Mouse (Mus musculus) liver, adult 2 months (tissue): ENCODE data around the gene Aup1. TPM values are rescaled to one million over a fixed set of nuclear protein-coding genes. Genes with fewer than 3 reads are reported as not detected.

Source experiments
- DNase-seq: peaks from one replicate; pipeline ENCODE4 v3.0.0-alpha.2; 2011; ENCODE audit warnings: low read depth, low spot score; ENCODE audit errors: extremely low read depth
- H3K27ac ChIP-seq: fragments of 200-500 bp; replicated peaks from 2 replicates; pipeline ENCODE4 v1.5.1; 2012; ENCODE audit warnings: low read depth, mild to moderate bottlenecking, control low read depth, inconsistent platforms, low read length; ENCODE audit not compliant: insufficient read depth
- H3K27me3 ChIP-seq: fragments of 200-500 bp; 2 replicates; pipeline ENCODE4 v1.6.1; 2012; ENCODE audit warnings: mild to moderate bottlenecking, moderate library complexity, low read length, inconsistent platforms; ENCODE audit not compliant: control insufficient read depth, insufficient read depth
- H3K36me3 ChIP-seq: fragments of 200-500 bp; 2 replicates; pipeline ENCODE4 v1.6.1; 2012; ENCODE audit warnings: low read length, inconsistent platforms; ENCODE audit not compliant: control insufficient read depth, insufficient read depth
- H3K4me1 ChIP-seq: fragments of 200-500 bp; 2 replicates; pipeline ENCODE4 v1.6.1; 2011; ENCODE audit warnings: low read length; ENCODE audit not compliant: control insufficient read depth, insufficient read depth
- H3K4me3 ChIP-seq: fragments of 200-500 bp; 2 replicates; pipeline ENCODE4 v1.5.1; 2011; ENCODE audit warnings: low read depth, mild to moderate bottlenecking, control low read depth, low read length, moderate library complexity; ENCODE audit not compliant: insufficient read depth
- H3K79me2 ChIP-seq: fragments of 200-500 bp; 2 replicates; pipeline ENCODE4 v1.6.1; 2012; ENCODE audit warnings: inconsistent platforms, mild to moderate bottlenecking, low read length, moderate library complexity; ENCODE audit not compliant: control insufficient read depth, insufficient read depth
- H3K9ac ChIP-seq: fragments of 200-500 bp; 2 replicates; pipeline ENCODE4 v1.6.1; 2012; ENCODE audit warnings: low read depth, mild to moderate bottlenecking, control low read depth, inconsistent platforms, low read length
- CTCF ChIP-seq: fragments of 200-500 bp; IDR thresholded peaks from 2 replicates; pipeline ENCODE4 v1.5.1; 2011; ENCODE audit warnings: low read depth, low read length, control low read depth
- POLR2A ChIP-seq: fragments of 200-500 bp; IDR thresholded peaks from 2 replicates; pipeline ENCODE4 v1.6.1; 2011; ENCODE audit warnings: low read length, control low read depth; ENCODE audit not compliant: insufficient read depth; ENCODE audit errors: extremely low read depth
- WGBS: fragments of 180-500 bp; shearing (Covaris S2); methylation state at CpG from one replicate; pipeline ENCODE4 v1.1.7; 2018; 5-methylcytosine and 5-hydroxymethylcytosine counted together
- polyA plus RNA-seq: library from polyadenylated mRNA; depleted of rRNA; stranded (reverse); fragments of >200 nt; gene quantifications from 2 replicates; pipeline ENCODE4 v1.2.3, GENCODE M21; 2012; rRNA removed
- total RNA-seq: library from RNA; depleted of rRNA; stranded (reverse); fragments of >200 nt; gene quantifications from 2 replicates; pipeline ENCODE4 v1.2.3, GENCODE M21; 2014; rRNA removed

Aup1 gene
- total RNA-seq (109 and 114 TPM in 2 replicates), polyA plus RNA-seq (593 and 598 TPM in 2 replicates)

DNA sequence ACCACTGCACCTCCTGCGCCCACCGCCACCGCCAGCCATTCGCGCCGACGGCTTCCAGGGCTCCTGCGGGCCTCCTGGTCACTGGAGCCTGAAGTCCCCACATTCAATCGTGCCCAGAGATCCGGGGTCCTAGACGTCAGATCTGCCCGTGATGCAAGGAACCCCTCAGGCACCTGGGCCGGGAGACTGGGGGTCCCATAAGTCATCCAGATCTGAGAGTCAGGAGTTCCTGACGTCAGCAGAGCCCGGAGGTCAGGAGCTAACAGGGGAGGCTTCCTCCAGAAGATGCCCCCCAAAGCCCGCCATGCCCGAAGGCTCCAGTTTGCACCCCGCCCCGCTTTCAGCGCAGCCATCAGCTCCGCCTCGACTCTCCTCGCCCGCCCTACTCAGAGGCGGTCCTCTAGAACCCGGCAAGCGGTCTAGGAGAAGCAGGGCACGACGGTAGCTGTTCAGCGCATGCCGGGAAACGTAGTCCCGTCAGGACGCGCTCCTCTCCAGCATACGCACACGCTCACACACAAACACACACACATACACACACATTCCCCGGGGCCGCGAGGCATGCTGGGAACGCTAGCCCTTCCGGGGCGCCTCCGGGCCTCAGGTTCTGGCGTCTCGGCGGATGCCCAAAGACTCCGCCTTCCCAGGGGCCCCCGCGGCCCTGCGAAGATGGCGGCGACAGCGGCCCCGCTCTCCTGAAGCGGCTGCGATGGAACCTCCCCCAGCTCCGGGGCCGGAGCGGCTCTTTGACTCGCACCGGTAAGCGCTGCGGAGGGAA is at the start of gene Aup1:
Gene Aup1, plus strand, starts transcription at position 448 of the 778 bp plus-strand sequence.
- H3K4me1 ChIP-seq = peaks cover 17% of the 10 kb centered on the region
- H3K9ac ChIP-seq = peak within 1 kb of the TSS; percentile 97
- no peak for TF ChIP-seq CTCF
- TF ChIP-seq POLR2A = peak; percentile 76

GRCm38 (mm10) chr6:83004872-83005271 is 49.4 kb upstream of the Aup1 start:
- no peaks in the 10 kb centered on the region for H3K36me3 ChIP-seq
- peaks cover 2% of the 10 kb centered on the region for H3K4me1 ChIP-seq
- WGBS = 61% methylated on average over 7 of the region's 7 CpGs
- no peak overlapping the region for H3K9ac ChIP-seq
- TF ChIP-seq POLR2A = no peak
- TF ChIP-seq CTCF = no peak
- peak; percentile 53 for DNase-seq
- H3K79me2 ChIP-seq = no peaks in the 10 kb centered on the region
- H3K27me3 ChIP-seq = no peaks in the 10 kb centered on the region
- no peak overlapping the region for H3K4me3 ChIP-seq
- peak overlapping the region; percentile 39 for H3K27ac ChIP-seq

More for the DNA sequence above, at the start of gene Aup1:
- H3K27ac ChIP-seq = peak within 1 kb of the TSS; percentile 76
- peaks cover 17% of the 10 kb centered on the region; the same call in 1 of the 2 replicates for H3K79me2 ChIP-seq
- peak; percentile 97 for DNase-seq
- peak within 1 kb of the TSS; percentile 92 for H3K4me3 ChIP-seq
- H3K27me3 ChIP-seq = no peaks in the 10 kb centered on the region
- H3K36me3 ChIP-seq = peaks cover 8% of the 10 kb centered on the region
- WGBS = under 1% methylated on average over 64 of the region's 64 CpGs

- no peak for TF ChIP-seq POLR2A
- TF ChIP-seq CTCF = no peak
- no peak overlapping the region for H3K4me3 ChIP-seq
- DNase-seq = no peak
- no peaks in the 10 kb centered on the region for H3K36me3 ChIP-seq
- peak overlapping the region; percentile 39; the same call in 1 of the 2 replicates for H3K27ac ChIP-seq
- peaks cover 2% of the 10 kb centered on the region for H3K4me1 ChIP-seq
- no peaks in the 10 kb centered on the region for H3K79me2 ChIP-seq
- no peaks in the 10 kb centered on the region for H3K27me3 ChIP-seq
- H3K9ac ChIP-seq = no peak overlapping the region
- WGBS = 90% methylated on average over 10 of the region's 10 CpGs
Observed at GRCm38 (mm10) chr6:83005444-83006011, 48.8 kb upstream of the Aup1 start.

- H3K9ac ChIP-seq = no peak overlapping the region
- 88% methylated on average over 6 of the region's 6 CpGs for WGBS
- TF ChIP-seq CTCF (no peak), POLR2A (no peak)
- H3K4me3 ChIP-seq = no peak overlapping the region
- H3K79me2 ChIP-seq = no peaks in the 10 kb centered on the region
- H3K27ac ChIP-seq = no peak overlapping the region
- DNase-seq = no peak
- no peaks in the 10 kb centered on the region for H3K27me3 ChIP-seq
- H3K4me1 ChIP-seq = peaks cover 2% of the 10 kb centered on the region
- H3K36me3 ChIP-seq = no peaks in the 10 kb centered on the region
Observed at GRCm38 (mm10) chr6:83006114-83006513, 48.2 kb upstream of the Aup1 start.

- Histone ChIP-seq H3K27me3 (no peaks in the 10 kb centered on the region), H3K4me3 (no peak overlapping the region), H3K79me2 (no peaks in the 10 kb centered on the region), H3K9ac (no peak overlapping the region), H3K4me1 (peaks cover 2% of the 10 kb centered on the region), H3K36me3 (no peaks in the 10 kb centered on the region), H3K27ac (peak overlapping the region; percentile 73; the same call in 1 of the 2 replicates)
- TF ChIP-seq POLR2A (no peak), CTCF (no peak)
- 63% methylated on average over 3 of the region's 3 CpGs for WGBS
- DNase-seq = peak; percentile 29
Observed at GRCm38 (mm10) chr6:83008659-83009058, 45.7 kb upstream of the Aup1 start.

- peak overlapping the region; percentile 28; the same call in 1 of the 2 replicates for H3K9ac ChIP-seq
- H3K4me3 ChIP-seq = no peak overlapping the region
- peaks cover 2% of the 10 kb centered on the region; the same call in 1 of the 2 replicates for H3K4me1 ChIP-seq
- H3K79me2 ChIP-seq = no peaks in the 10 kb centered on the region
- no peaks in the 10 kb centered on the region for H3K36me3 ChIP-seq
- H3K27ac ChIP-seq = peak overlapping the region; percentile 47
- WGBS = 52% methylated on average over 7 of the region's 7 CpGs
- H3K27me3 ChIP-seq = no peaks in the 10 kb centered on the region
- DNase-seq = peak; percentile 19
- TF ChIP-seq CTCF = no peak
- no peak for TF ChIP-seq POLR2A
Observed at GRCm38 (mm10) chr6:83010010-83010409, 44.3 kb upstream of the Aup1 start.
